Mouse (Mus musculus): Measurements from ENCODE around the gene Prep. TPM values are rescaled to one million over a fixed set of nuclear protein-coding genes. Genes with fewer than 3 reads are reported as not detected.

Prep gene
- polyA plus RNA-seq, 1 experiment: 49.2 TPM

- no peak overlapping the region for H3K4me3 ChIP-seq (ENCODE audit: insufficient read depth, poor library complexity, severe bottlenecking)
- TF ChIP-seq CTCF (IDR thresholded peaks at IDR 0.05; ENCODE audit: control insufficient read depth, insufficient read depth, insufficient read length) (no peak), MYOG (IDR thresholded peaks at IDR 0.05; ENCODE audit: control insufficient read depth, extremely low read depth, insufficient read length) (no peak), FOSL1 (IDR thresholded peaks at IDR 0.05; ENCODE audit: insufficient read depth, low read length, poor library complexity, severe bottlenecking) (no peak), MAX (IDR thresholded peaks at IDR 0.05) (no peak), USF1 (IDR thresholded peaks at IDR 0.05; ENCODE audit: low read depth) (no peak), MYOD1 (IDR thresholded peaks at IDR 0.05; ENCODE audit: control insufficient read depth, insufficient read length, low read depth) (no peak), CEBPB (IDR thresholded peaks at IDR 0.05; ENCODE audit: low read depth) (no peak)
- no peaks in the 10 kb centered on the region for H3K27me3 ChIP-seq (ENCODE audit: control insufficient read depth, insufficient read depth, insufficient read length)
- H3K36me3 ChIP-seq (ENCODE audit: control insufficient read depth, insufficient read depth): peaks cover 84% of the 10 kb centered on the region
- peaks cover 5% of the 10 kb centered on the region for H3K79me3 ChIP-seq (ENCODE audit: low read depth)
- H3K79me2 ChIP-seq (ENCODE audit: control insufficient read depth, insufficient read depth): peaks cover 27% of the 10 kb centered on the region
- H3ac ChIP-seq (ENCODE audit: control insufficient read depth, insufficient read length, low read depth): no peak overlapping the region
Observed at GRCm38 (mm10) chr10:45107313-45107712, 40.3 kb downstream of the Prep start.

- Histone ChIP-seq H3K4me3 (ENCODE audit: insufficient read depth, poor library complexity, severe bottlenecking) (no peak overlapping the region), H3K79me2 (ENCODE audit: control insufficient read depth, insufficient read depth) (peaks cover 15% of the 10 kb centered on the region), H3K36me3 (ENCODE audit: control insufficient read depth, insufficient read depth) (peaks cover 76% of the 10 kb centered on the region), H3K79me3 (ENCODE audit: low read depth) (peaks cover 5% of the 10 kb centered on the region), H3ac (ENCODE audit: control insufficient read depth, insufficient read length, low read depth) (no peak overlapping the region), H3K27me3 (ENCODE audit: control insufficient read depth, insufficient read depth, insufficient read length) (no peaks in the 10 kb centered on the region)
- TF ChIP-seq CEBPB (IDR thresholded peaks at IDR 0.05; ENCODE audit: low read depth): no peak
- TF ChIP-seq MYOG (IDR thresholded peaks at IDR 0.05; ENCODE audit: control insufficient read depth, extremely low read depth, insufficient read length): no peak
- TF ChIP-seq MAX (IDR thresholded peaks at IDR 0.05): no peak
- TF ChIP-seq CTCF (IDR thresholded peaks at IDR 0.05; ENCODE audit: control insufficient read depth, insufficient read depth, insufficient read length): no peak
- TF ChIP-seq USF1 (IDR thresholded peaks at IDR 0.05; ENCODE audit: low read depth): no peak
- no peak for TF ChIP-seq MYOD1 (IDR thresholded peaks at IDR 0.05; ENCODE audit: control insufficient read depth, insufficient read length, low read depth)
- no peak for TF ChIP-seq FOSL1 (IDR thresholded peaks at IDR 0.05; ENCODE audit: insufficient read depth, low read length, poor library complexity, severe bottlenecking)
Observed at GRCm38 (mm10) chr10:45109041-45109440, 42.0 kb downstream of the Prep start.

- H3K4me3 ChIP-seq (ENCODE audit: insufficient read depth, poor library complexity, severe bottlenecking): no peak overlapping the region
- no peaks in the 10 kb centered on the region for H3K27me3 ChIP-seq (ENCODE audit: control insufficient read depth, insufficient read depth, insufficient read length)
- H3K79me2 ChIP-seq (ENCODE audit: control insufficient read depth, insufficient read depth): peaks cover 10% of the 10 kb centered on the region
- H3ac ChIP-seq (ENCODE audit: control insufficient read depth, insufficient read length, low read depth): no peak overlapping the region
- H3K36me3 ChIP-seq (ENCODE audit: control insufficient read depth, insufficient read depth): peaks cover 81% of the 10 kb centered on the region
- TF ChIP-seq FOSL1 (IDR thresholded peaks at IDR 0.05; ENCODE audit: insufficient read depth, low read length, poor library complexity, severe bottlenecking): no peak
- TF ChIP-seq USF1 (IDR thresholded peaks at IDR 0.05; ENCODE audit: low read depth): no peak
- peak; percentile 63 for TF ChIP-seq MYOD1 (IDR thresholded peaks at IDR 0.05; ENCODE audit: control insufficient read depth, insufficient read length, low read depth)
- no peak for TF ChIP-seq CTCF (IDR thresholded peaks at IDR 0.05; ENCODE audit: control insufficient read depth, insufficient read depth, insufficient read length)
- H3K79me3 ChIP-seq (ENCODE audit: low read depth): no peaks in the 10 kb centered on the region
Observed at GRCm38 (mm10) chr10:45109974-45110373, 43.0 kb downstream of the Prep start.

- TF ChIP-seq CEBPB (IDR thresholded peaks at IDR 0.05; ENCODE audit: low read depth): no peak
- no peak for TF ChIP-seq FOSL1 (IDR thresholded peaks at IDR 0.05; ENCODE audit: insufficient read depth, low read length, poor library complexity, severe bottlenecking)
- no peak for TF ChIP-seq USF1 (IDR thresholded peaks at IDR 0.05; ENCODE audit: low read depth)
- TF ChIP-seq MYOG (IDR thresholded peaks at IDR 0.05; ENCODE audit: control insufficient read depth, extremely low read depth, insufficient read length): no peak
- TF ChIP-seq MAX (IDR thresholded peaks at IDR 0.05): no peak
- no peak for TF ChIP-seq MYOD1 (IDR thresholded peaks at IDR 0.05; ENCODE audit: control insufficient read depth, insufficient read length, low read depth)
- TF ChIP-seq CTCF (IDR thresholded peaks at IDR 0.05; ENCODE audit: control insufficient read depth, insufficient read depth, insufficient read length): no peak
- Histone ChIP-seq H3K27me3 (ENCODE audit: control insufficient read depth, insufficient read depth, insufficient read length) (no peaks in the 10 kb centered on the region), H3K36me3 (ENCODE audit: control insufficient read depth, insufficient read depth) (peaks cover 83% of the 10 kb centered on the region), H3K4me3 (ENCODE audit: insufficient read depth, poor library complexity, severe bottlenecking) (no peak overlapping the region), H3K79me2 (ENCODE audit: control insufficient read depth, insufficient read depth) (peaks cover 10% of the 10 kb centered on the region), H3ac (ENCODE audit: control insufficient read depth, insufficient read length, low read depth) (no peak overlapping the region), H3K79me3 (ENCODE audit: low read depth) (peaks cover 2% of the 10 kb centered on the region)
Observed at GRCm38 (mm10) chr10:45112927-45113326, 45.9 kb downstream of the Prep start.

GRCm38 (mm10) chr10:45114462-45114861, 47.5 kb downstream of the Prep start:
- H3K79me2 ChIP-seq (ENCODE audit: control insufficient read depth, insufficient read depth): peaks cover 10% of the 10 kb centered on the region
- H3K4me3 ChIP-seq (ENCODE audit: insufficient read depth, poor library complexity, severe bottlenecking): no peak overlapping the region
- peaks cover 2% of the 10 kb centered on the region for H3K79me3 ChIP-seq (ENCODE audit: low read depth)
- no peak for TF ChIP-seq MAX (IDR thresholded peaks at IDR 0.05)
- TF ChIP-seq FOSL1 (IDR thresholded peaks at IDR 0.05; ENCODE audit: insufficient read depth, low read length, poor library complexity, severe bottlenecking): no peak
- TF ChIP-seq CEBPB (IDR thresholded peaks at IDR 0.05; ENCODE audit: low read depth): no peak
- TF ChIP-seq CTCF (IDR thresholded peaks at IDR 0.05; ENCODE audit: control insufficient read depth, insufficient read depth, insufficient read length): peak; percentile 81
- H3K36me3 ChIP-seq (ENCODE audit: control insufficient read depth, insufficient read depth): peaks cover 81% of the 10 kb centered on the region
- H3K27me3 ChIP-seq (ENCODE audit: control insufficient read depth, insufficient read depth, insufficient read length): no peaks in the 10 kb centered on the region
- H3ac ChIP-seq (ENCODE audit: control insufficient read depth, insufficient read length, low read depth): no peak overlapping the region

- Histone ChIP-seq H3K79me3 (ENCODE audit: low read depth) (peaks cover 2% of the 10 kb centered on the region), H3K36me3 (ENCODE audit: control insufficient read depth, insufficient read depth) (peaks cover 81% of the 10 kb centered on the region), H3K4me3 (ENCODE audit: insufficient read depth, poor library complexity, severe bottlenecking) (no peak overlapping the region), H3K79me2 (ENCODE audit: control insufficient read depth, insufficient read depth) (peaks cover under 1% of the 10 kb centered on the region), H3ac (ENCODE audit: control insufficient read depth, insufficient read length, low read depth) (no peak overlapping the region), H3K27me3 (ENCODE audit: control insufficient read depth, insufficient read depth, insufficient read length) (no peaks in the 10 kb centered on the region)
- TF ChIP-seq CEBPB (IDR thresholded peaks at IDR 0.05; ENCODE audit: low read depth) (no peak), CTCF (IDR thresholded peaks at IDR 0.05; ENCODE audit: control insufficient read depth, insufficient read depth, insufficient read length) (no peak), USF1 (IDR thresholded peaks at IDR 0.05; ENCODE audit: low read depth) (no peak), MYOD1 (IDR thresholded peaks at IDR 0.05; ENCODE audit: control insufficient read depth, insufficient read length, low read depth) (no peak), MAX (IDR thresholded peaks at IDR 0.05) (no peak), MYOG (IDR thresholded peaks at IDR 0.05; ENCODE audit: control insufficient read depth, extremely low read depth, insufficient read length) (no peak), FOSL1 (IDR thresholded peaks at IDR 0.05; ENCODE audit: insufficient read depth, low read length, poor library complexity, severe bottlenecking) (no peak)
Observed at GRCm38 (mm10) chr10:45116832-45117231, 49.8 kb downstream of the Prep start.
